Mouse (Mus musculus): ENCODE measurements around the gene Nrxn2. TPM values are rescaled to one million over a fixed set of nuclear protein-coding genes. Genes with fewer than 3 reads are reported as not detected.
A peak's percentile ranks its signal among the peaks of the same experiment; 100 is the strongest.

Gene Nrxn2
- polyA plus RNA-seq, 1 experiment from 2014 or later = 1.3 TPM

- peaks cover 2% of the 10 kb centered on the region; the same call in 1 of the 2 replicates for H3K27me3 ChIP-seq (ENCODE audit: control insufficient read depth, insufficient read depth, low read length)
- H3K9me3 ChIP-seq (ENCODE audit: control insufficient read depth, low read length) = no peaks in the 10 kb centered on the region
- ATAC-seq (ENCODE audit: low FRiP score, low TSS enrichment) (no peak), DNase-seq (ENCODE audit: low spot score) (no peak)
- H3K36me3 ChIP-seq (ENCODE audit: control insufficient read depth, insufficient read depth, low read length) = no peaks in the 10 kb centered on the region
- no peaks in the 10 kb centered on the region for H3K4me1 ChIP-seq (replicated peaks; ENCODE audit: control insufficient read depth, insufficient read depth)
- no peak overlapping the region for H3K27ac ChIP-seq (replicated peaks)
- no peak overlapping the region for H3K4me3 ChIP-seq (ENCODE audit: low read depth, low read length)
- no peak overlapping the region for H3K9ac ChIP-seq (ENCODE audit: low read length)
- TF ChIP-seq EP300 (optimal IDR thresholded peaks at IDR 0.05) (no peak), CTCF (IDR thresholded peaks at IDR 0.05; ENCODE audit: low read depth) (no peak)
- H3K4me2 ChIP-seq (replicated peaks; ENCODE audit: low read depth) = no peak overlapping the region
- 63% methylated on average over 10 of the region's 10 CpGs for WGBS
Observed at GRCm38 (mm10) chr19:6509881-6510280, 91.3 kb downstream of the Nrxn2 start.

- Histone ChIP-seq H3K4me3 (ENCODE audit: low read depth, low read length) (no peak overlapping the region), H3K27ac (replicated peaks) (no peak overlapping the region), H3K9ac (ENCODE audit: low read length) (no peak overlapping the region), H3K27me3 (ENCODE audit: control insufficient read depth, insufficient read depth, low read length) (peaks cover 2% of the 10 kb centered on the region; the same call in 1 of the 2 replicates), H3K4me2 (replicated peaks; ENCODE audit: low read depth) (no peak overlapping the region), H3K9me3 (ENCODE audit: control insufficient read depth, low read length) (no peaks in the 10 kb centered on the region), H3K36me3 (ENCODE audit: control insufficient read depth, insufficient read depth, low read length) (no peaks in the 10 kb centered on the region), H3K4me1 (replicated peaks; ENCODE audit: control insufficient read depth, insufficient read depth) (no peaks in the 10 kb centered on the region)
- no peak for TF ChIP-seq EP300 (optimal IDR thresholded peaks at IDR 0.05)
- no peak for TF ChIP-seq CTCF (IDR thresholded peaks at IDR 0.05; ENCODE audit: low read depth)
- DNase-seq (ENCODE audit: low spot score) (no peak), ATAC-seq (ENCODE audit: low FRiP score, low TSS enrichment) (no peak)
- WGBS = 73% methylated on average over 2 of the region's 2 CpGs
Observed at GRCm38 (mm10) chr19:6510546-6510945, 92.0 kb downstream of the Nrxn2 start.

DNA sequence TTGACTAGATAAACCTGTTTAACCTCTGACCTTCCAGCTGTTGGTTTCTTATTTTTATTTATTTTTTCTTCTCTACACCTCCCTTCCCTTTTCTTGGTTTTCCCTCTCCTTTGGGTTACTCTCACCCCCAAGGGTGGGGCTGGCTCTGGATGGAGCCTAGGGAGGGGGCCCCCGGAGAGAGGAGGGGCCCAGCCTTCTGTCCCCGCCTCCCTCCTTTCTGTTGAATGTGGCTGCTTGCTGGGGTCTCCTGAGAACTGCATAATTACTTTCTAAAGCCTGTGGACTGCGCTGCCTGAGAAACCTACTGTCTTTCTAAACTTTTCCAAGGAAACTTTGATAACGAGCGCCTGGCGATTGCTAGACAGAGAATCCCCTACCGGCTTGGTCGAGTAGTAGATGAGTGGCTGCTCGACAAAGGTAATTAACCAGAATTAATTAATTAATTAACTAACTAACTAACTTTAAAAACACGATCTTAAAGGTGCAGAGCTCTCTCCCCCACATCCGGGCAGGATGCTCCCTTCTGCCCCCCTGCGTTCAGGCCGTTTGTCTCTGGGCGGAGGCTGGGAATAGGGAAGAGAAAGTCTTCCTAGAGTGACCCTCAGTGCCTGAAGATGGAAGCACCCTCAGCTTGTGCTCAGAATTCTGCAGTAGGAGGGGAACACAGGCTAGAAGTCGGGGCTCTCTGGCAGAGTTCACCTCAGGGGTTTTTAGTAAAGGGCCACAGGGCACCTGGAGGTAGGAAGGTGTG, 95.0 kb downstream of the Nrxn2 start:
- TF ChIP-seq EP300 (optimal IDR thresholded peaks at IDR 0.05) (no peak), CTCF (IDR thresholded peaks at IDR 0.05; ENCODE audit: low read depth) (peak; percentile 36; the same call in 1 of the 2 replicates)
- Histone ChIP-seq H3K27me3 (ENCODE audit: control insufficient read depth, insufficient read depth, low read length) (peaks cover 2% of the 10 kb centered on the region; the same call in 1 of the 2 replicates), H3K27ac (replicated peaks) (no peak overlapping the region), H3K9me3 (ENCODE audit: control insufficient read depth, low read length) (no peaks in the 10 kb centered on the region), H3K4me1 (replicated peaks; ENCODE audit: control insufficient read depth, insufficient read depth) (no peaks in the 10 kb centered on the region), H3K9ac (ENCODE audit: low read length) (no peak overlapping the region), H3K36me3 (ENCODE audit: control insufficient read depth, insufficient read depth, low read length) (no peaks in the 10 kb centered on the region), H3K4me2 (replicated peaks; ENCODE audit: low read depth) (no peak overlapping the region), H3K4me3 (ENCODE audit: low read depth, low read length) (no peak overlapping the region)
- DNase-seq (ENCODE audit: low spot score) (no peak), ATAC-seq (ENCODE audit: low FRiP score, low TSS enrichment) (no peak)
- 12% methylated on average over 15 of the region's 15 CpGs for WGBS

DNA sequence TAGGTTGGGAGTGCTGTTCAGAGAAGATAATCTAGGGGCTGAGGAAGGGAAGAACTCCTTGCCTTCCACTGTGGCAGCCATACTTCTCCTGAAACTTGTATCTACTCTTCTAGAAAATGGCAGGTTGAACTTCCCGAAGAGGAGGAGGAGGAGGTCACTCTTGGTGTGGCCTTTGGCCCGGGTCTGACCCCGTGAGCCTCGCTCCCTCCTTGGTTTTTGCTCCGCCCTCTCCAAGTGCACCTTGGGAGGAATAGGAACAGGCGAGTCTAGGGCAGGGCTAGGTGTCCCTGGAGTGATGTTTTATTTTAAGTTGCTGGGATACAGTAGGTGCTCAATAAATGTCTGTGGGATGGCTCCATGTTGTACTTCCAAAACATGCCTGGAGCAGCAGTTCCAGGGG, 96.4 kb downstream of the Nrxn2 start:
- 62% methylated on average over 6 of the region's 6 CpGs for WGBS
- DNase-seq (ENCODE audit: low spot score) (no peak), ATAC-seq (ENCODE audit: low FRiP score, low TSS enrichment) (no peak)
- no peaks in the 10 kb centered on the region for H3K9me3 ChIP-seq (ENCODE audit: control insufficient read depth, low read length)
- no peaks in the 10 kb centered on the region for H3K36me3 ChIP-seq (ENCODE audit: control insufficient read depth, insufficient read depth, low read length)
- H3K4me3 ChIP-seq (ENCODE audit: low read depth, low read length) = no peak overlapping the region
- TF ChIP-seq CTCF (IDR thresholded peaks at IDR 0.05; ENCODE audit: low read depth) (no peak), EP300 (optimal IDR thresholded peaks at IDR 0.05) (no peak)
- H3K27ac ChIP-seq (replicated peaks) = no peak overlapping the region
- peaks cover 2% of the 10 kb centered on the region; the same call in 1 of the 2 replicates for H3K27me3 ChIP-seq (ENCODE audit: control insufficient read depth, insufficient read depth, low read length)
- no peak overlapping the region for H3K4me2 ChIP-seq (replicated peaks; ENCODE audit: low read depth)
- H3K4me1 ChIP-seq (replicated peaks; ENCODE audit: control insufficient read depth, insufficient read depth) = no peaks in the 10 kb centered on the region
- no peak overlapping the region for H3K9ac ChIP-seq (ENCODE audit: low read length)

- Histone ChIP-seq H3K4me1 (replicated peaks; ENCODE audit: control insufficient read depth, insufficient read depth) (no peaks in the 10 kb centered on the region), H3K4me3 (ENCODE audit: low read depth, low read length) (no peak overlapping the region), H3K27ac (replicated peaks) (no peak overlapping the region), H3K9me3 (ENCODE audit: control insufficient read depth, low read length) (no peaks in the 10 kb centered on the region), H3K36me3 (ENCODE audit: control insufficient read depth, insufficient read depth, low read length) (no peaks in the 10 kb centered on the region), H3K9ac (ENCODE audit: low read length) (no peak overlapping the region), H3K4me2 (replicated peaks; ENCODE audit: low read depth) (no peak overlapping the region), H3K27me3 (ENCODE audit: control insufficient read depth, insufficient read depth, low read length) (peaks cover 2% of the 10 kb centered on the region; the same call in 1 of the 2 replicates)
- DNase-seq (ENCODE audit: low spot score) (no peak), ATAC-seq (ENCODE audit: low FRiP score, low TSS enrichment) (no peak)
- TF ChIP-seq CTCF (IDR thresholded peaks at IDR 0.05; ENCODE audit: low read depth) = no peak
- TF ChIP-seq EP300 (optimal IDR thresholded peaks at IDR 0.05) = no peak
- 65% methylated on average over 5 of the region's 5 CpGs for WGBS
Observed at GRCm38 (mm10) chr19:6515448-6515847, 96.9 kb downstream of the Nrxn2 start.

GRCm38 (mm10) chr19:6516153-6516552, 97.6 kb downstream of the Nrxn2 start:
- WGBS = 59% methylated on average over 8 of the region's 8 CpGs
- Histone ChIP-seq H3K27ac (replicated peaks) (no peak overlapping the region), H3K27me3 (ENCODE audit: control insufficient read depth, insufficient read depth, low read length) (peaks cover 2% of the 10 kb centered on the region; the same call in 1 of the 2 replicates), H3K9me3 (ENCODE audit: control insufficient read depth, low read length) (no peaks in the 10 kb centered on the region), H3K4me1 (replicated peaks; ENCODE audit: control insufficient read depth, insufficient read depth) (no peaks in the 10 kb centered on the region), H3K4me3 (ENCODE audit: low read depth, low read length) (no peak overlapping the region), H3K9ac (ENCODE audit: low read length) (no peak overlapping the region), H3K36me3 (ENCODE audit: control insufficient read depth, insufficient read depth, low read length) (no peaks in the 10 kb centered on the region), H3K4me2 (replicated peaks; ENCODE audit: low read depth) (no peak overlapping the region)
- DNase-seq (ENCODE audit: low spot score) (no peak), ATAC-seq (ENCODE audit: low FRiP score, low TSS enrichment) (no peak)
- no peak for TF ChIP-seq EP300 (optimal IDR thresholded peaks at IDR 0.05)
- no peak for TF ChIP-seq CTCF (IDR thresholded peaks at IDR 0.05; ENCODE audit: low read depth)
